Mouse (Mus musculus): ENCODE measurements at regions not wholly inside any gene's neighbourhood (a gene's known extent, or its start where the extent isn't known, plus 50 kb on each side); places are given as distances from the start of the nearest gene placed in this dataset.
A peak's percentile ranks its signal among the peaks of the same experiment; 100 is the strongest.

GRCm38 (mm10) chr13:119263561-119263960 is 164.8 kb upstream of the Paip1 start:
- no peak for DNase-seq (ENCODE audit: extremely low read depth, low read depth)

- DNase-seq (ENCODE audit: extremely low read depth, low read depth) = no peak
Measured at GRCm38 (mm10) chr13:119267608-119268300, 160.6 kb upstream of the Paip1 start.

GRCm38 (mm10) chr13:119268301-119268675 is 160.1 kb upstream of the Paip1 start:
- DNase-seq (ENCODE audit: extremely low read depth, low read depth) = no peak

- DNase-seq (ENCODE audit: extremely low read depth, low read depth) = no peak
Measured at GRCm38 (mm10) chr13:119275500-119275899, 152.9 kb upstream of the Paip1 start.

- DNase-seq (ENCODE audit: extremely low read depth, low read depth) = no peak
Measured at GRCm38 (mm10) chr13:119277308-119277948, 151.0 kb upstream of the Paip1 start.

GRCm38 (mm10) chr13:119279449-119279848 is 149.0 kb upstream of the Paip1 start:
- no peak for DNase-seq (ENCODE audit: extremely low read depth, low read depth)

GRCm38 (mm10) chr13:119280622-119281021 is 147.8 kb upstream of the Paip1 start:
- DNase-seq (ENCODE audit: extremely low read depth, low read depth) = no peak

- peak; percentile 30 for DNase-seq (ENCODE audit: extremely low read depth, low read depth)
Measured at GRCm38 (mm10) chr13:119283448-119283847, 145.0 kb upstream of the Paip1 start.

GRCm38 (mm10) chr13:119309238-119309637 is 119.2 kb upstream of the Paip1 start:
- no peak for DNase-seq (ENCODE audit: extremely low read depth, low read depth)

- DNase-seq (ENCODE audit: extremely low read depth, low read depth) = no peak
Measured at GRCm38 (mm10) chr13:119310013-119310412, 118.4 kb upstream of the Paip1 start.

- DNase-seq (ENCODE audit: extremely low read depth, low read depth) = no peak
Measured at GRCm38 (mm10) chr13:119314356-119314755, 114.0 kb upstream of the Paip1 start.

- DNase-seq (ENCODE audit: extremely low read depth, low read depth) = no peak
Measured at GRCm38 (mm10) chr13:119318358-119318757, 110.0 kb upstream of the Paip1 start.

GRCm38 (mm10) chr13:119325510-119325909 is 102.9 kb upstream of the Paip1 start:
- DNase-seq (ENCODE audit: extremely low read depth, low read depth) = no peak

GRCm38 (mm10) chr13:119326877-119327625 is 101.3 kb upstream of the Paip1 start:
- DNase-seq (ENCODE audit: extremely low read depth, low read depth) = no peak

- no peak for DNase-seq (ENCODE audit: extremely low read depth, low read depth)
Measured at GRCm38 (mm10) chr13:119328731-119329130, 99.7 kb upstream of the Paip1 start.

GRCm38 (mm10) chr13:119331815-119332214 is 96.6 kb upstream of the Paip1 start:
- no peak for DNase-seq (ENCODE audit: extremely low read depth, low read depth)

- DNase-seq (ENCODE audit: extremely low read depth, low read depth) = no peak
Measured at GRCm38 (mm10) chr13:119333915-119334314, 94.5 kb upstream of the Paip1 start.

- DNase-seq (ENCODE audit: extremely low read depth, low read depth) = no peak
Measured at GRCm38 (mm10) chr13:119337861-119338260, 90.5 kb upstream of the Paip1 start.

GRCm38 (mm10) chr13:119339016-119339415 is 89.4 kb upstream of the Paip1 start:
- DNase-seq (ENCODE audit: extremely low read depth, low read depth) = no peak

- no peak for DNase-seq (ENCODE audit: extremely low read depth, low read depth)
Measured at GRCm38 (mm10) chr13:119339762-119340161, 88.6 kb upstream of the Paip1 start.

- DNase-seq (ENCODE audit: extremely low read depth, low read depth) = peak; percentile 23
Measured at GRCm38 (mm10) chr13:119341833-119342232, 86.6 kb upstream of the Paip1 start.

- no peak for DNase-seq (ENCODE audit: extremely low read depth, low read depth)
Measured at GRCm38 (mm10) chr13:119342761-119343160, 85.6 kb upstream of the Paip1 start.

All from MEL-GATA-1-ER (cell line).